Mouse (Mus musculus) G1E (cell line): Measurements from ENCODE around the gene Prkcb. TPM values are rescaled to one million over a fixed set of nuclear protein-coding genes. Genes with fewer than 3 reads are reported as not detected.

Experiments used
- ATAC-seq: 2 replicates; pipeline ENCODE4 v1.8.0; 2016; ENCODE audit warnings: mild to moderate bottlenecking; ENCODE audit not compliant: insufficient number of reproducible peaks, poor library complexity, low FRiP score, severe bottlenecking; ENCODE audit errors: extremely low read depth
- DNase-seq: peaks from one replicate; pipeline ENCODE4 v3.0.0; 2012; ENCODE audit warnings: low spot score
- H3K27me3 ChIP-seq: 2 replicates; pipeline ENCODE4 v1.6.1; 2012; ENCODE audit warnings: mild to moderate bottlenecking, low read length, inconsistent platforms; ENCODE audit not compliant: insufficient read depth
- H3K36me3 ChIP-seq: replicated peaks from 2 replicates; pipeline ENCODE3; 2012; ENCODE audit warnings: mild to moderate bottlenecking, inconsistent platforms
- H3K4me1 ChIP-seq: 2 replicates; pipeline ENCODE4 v1.6.1; 2012; ENCODE audit warnings: low read depth, low read length, inconsistent platforms, mixed read lengths; ENCODE audit not compliant: insufficient read depth
- H3K4me3 ChIP-seq: 2 replicates; pipeline ENCODE4 v1.5.1; 2012; ENCODE audit warnings: low read depth, mild to moderate bottlenecking, inconsistent platforms, low read length, moderate library complexity, mixed read lengths
- H3K9me3 ChIP-seq: replicated peaks from 2 replicates; pipeline ENCODE4 v1.6.1; 2012; ENCODE audit warnings: inconsistent platforms
- CTCF ChIP-seq: IDR thresholded peaks from 2 replicates; pipeline ENCODE4 v1.5.1; 2012; ENCODE audit warnings: low read depth, low read length, inconsistent platforms, mixed read lengths
- GATA1 ChIP-seq: IDR thresholded peaks from 2 replicates; pipeline ENCODE4 v1.6.1; 2012; ENCODE audit warnings: borderline replicate concordance, low read length, inconsistent platforms, mixed read lengths
- GATA2 ChIP-seq: IDR thresholded peaks from 2 replicates; pipeline ENCODE4 v1.6.1; 2012; ENCODE audit warnings: low read depth, low read length, inconsistent platforms, borderline replicate concordance
- POLR2AphosphoS5 ChIP-seq: IDR thresholded peaks from 2 replicates; pipeline ENCODE4 v1.6.1; 2012; ENCODE audit warnings: low read depth, low read length, inconsistent platforms; ENCODE audit not compliant: insufficient replicate concordance
- TAL1 ChIP-seq: conservative IDR thresholded peaks from 2 replicates; pipeline ENCODE4 v1.6.1; 2012; ENCODE audit warnings: low read depth, low read length, inconsistent platforms, mixed read lengths
- polyA plus RNA-seq: library from polyadenylated mRNA; stranded (reverse); fragments of >175 nt; gene quantifications from 2 replicates; pipeline ENCODE4 v1.2.3, GENCODE M21; 2012
- total RNA-seq, 2 experiments: library from RNA; stranded (forward) in 1 of 2; stranded (reverse) in 1 of 2; fragments of 200-1000 nt in 1 of 2; fragments of >200 nt in 1 of 2; fragmentation: Nextera tagmentation in 1 of 2; gene quantifications; 2 replicates each; pipeline ENCODE4 v1.2.3; 2014 to 2017

Gene Prkcb
- total and polyA plus RNA-seq, 3 experiments, result 0.55 TPM; not detected in 2

DNA sequence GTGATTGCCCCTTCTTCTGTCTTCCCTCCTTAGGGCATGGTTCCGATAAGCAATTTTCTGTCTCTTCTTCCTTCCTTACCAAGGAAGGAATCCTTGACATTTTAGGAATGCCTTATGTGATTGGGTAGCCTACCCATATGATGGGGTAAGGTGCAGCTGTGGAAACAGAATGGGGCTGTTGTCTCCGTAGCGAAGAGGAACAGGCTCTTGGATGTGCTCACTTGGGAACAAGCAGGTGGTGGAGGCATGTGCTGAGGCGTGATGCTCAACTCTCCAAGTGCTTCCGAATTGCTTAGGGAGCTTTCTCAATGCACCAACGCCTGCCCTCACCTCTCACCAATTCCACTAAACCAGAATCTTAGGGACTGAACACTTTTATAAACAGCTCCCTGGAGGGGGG lies 124.7 kb downstream of the Prkcb start:
- no peak for TF ChIP-seq GATA1
- TF ChIP-seq POLR2AphosphoS5, result no peak
- no peak for TF ChIP-seq CTCF
- TF ChIP-seq GATA2, result no peak
- TF ChIP-seq TAL1, result no peak
- no peaks in the 10 kb centered on the region for H3K4me1 ChIP-seq
- H3K27me3 ChIP-seq, result no peaks in the 10 kb centered on the region
- ATAC-seq, result no peak
- H3K4me3 ChIP-seq, result no peak overlapping the region
- no peaks in the 10 kb centered on the region for H3K36me3 ChIP-seq
- no peak for DNase-seq
- peaks cover 75% of the 10 kb centered on the region for H3K9me3 ChIP-seq

DNA sequence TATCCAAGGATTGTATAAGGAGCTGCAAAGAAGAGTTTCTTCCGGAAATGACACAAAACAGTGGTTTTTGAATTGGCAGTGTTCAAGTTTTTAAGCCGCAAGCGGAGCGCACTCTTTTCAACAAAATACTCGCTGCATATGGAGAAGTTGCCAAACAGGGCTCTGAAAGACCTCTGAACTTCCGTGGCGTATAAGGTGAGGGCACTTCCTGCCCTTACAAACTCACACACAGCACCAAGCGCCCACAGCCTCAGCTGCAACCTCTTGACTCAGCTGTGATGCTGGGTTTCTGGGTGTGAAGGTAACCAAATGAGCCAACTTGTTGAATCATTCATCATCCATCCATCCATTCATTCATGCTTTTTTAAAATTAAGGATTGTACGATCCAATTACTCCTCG lies 125.6 kb downstream of the Prkcb start:
- no peaks in the 10 kb centered on the region for H3K4me1 ChIP-seq
- peaks cover 76% of the 10 kb centered on the region for H3K9me3 ChIP-seq
- H3K4me3 ChIP-seq, result no peak overlapping the region
- no peak for TF ChIP-seq POLR2AphosphoS5
- TF ChIP-seq CTCF, result no peak
- TF ChIP-seq TAL1, result no peak
- TF ChIP-seq GATA1, result no peak
- TF ChIP-seq GATA2, result no peak
- DNase-seq (no peak), ATAC-seq (no peak)
- no peaks in the 10 kb centered on the region for H3K36me3 ChIP-seq
- H3K27me3 ChIP-seq, result no peaks in the 10 kb centered on the region

DNA sequence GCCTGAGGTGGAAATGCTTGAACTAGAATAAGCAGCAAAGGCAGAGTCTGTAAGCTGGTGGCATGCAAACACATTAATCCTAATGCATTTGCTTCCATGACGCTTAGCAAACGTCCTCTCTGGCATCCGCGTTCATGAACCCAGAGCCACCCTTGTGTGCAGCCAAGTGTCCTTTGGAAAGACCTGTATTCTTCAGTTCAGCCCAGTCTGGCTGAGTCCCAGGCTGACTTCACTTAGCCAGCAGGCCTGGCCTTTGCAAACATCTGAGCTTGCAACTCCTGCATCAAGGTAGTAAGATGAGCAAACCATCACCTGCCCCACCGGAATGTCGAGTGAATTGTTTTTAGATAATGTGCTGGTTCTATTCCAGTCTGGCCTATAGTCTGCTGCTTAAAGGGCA lies 126.1 kb downstream of the Prkcb start:
- H3K27me3 ChIP-seq, result no peaks in the 10 kb centered on the region
- no peaks in the 10 kb centered on the region for H3K36me3 ChIP-seq
- ATAC-seq, result no peak
- DNase-seq, result no peak
- no peak for TF ChIP-seq POLR2AphosphoS5
- TF ChIP-seq GATA1, result no peak
- no peak for TF ChIP-seq GATA2
- no peak for TF ChIP-seq TAL1
- H3K9me3 ChIP-seq, result peaks cover 75% of the 10 kb centered on the region
- no peak overlapping the region for H3K4me3 ChIP-seq
- no peaks in the 10 kb centered on the region for H3K4me1 ChIP-seq

DNA sequence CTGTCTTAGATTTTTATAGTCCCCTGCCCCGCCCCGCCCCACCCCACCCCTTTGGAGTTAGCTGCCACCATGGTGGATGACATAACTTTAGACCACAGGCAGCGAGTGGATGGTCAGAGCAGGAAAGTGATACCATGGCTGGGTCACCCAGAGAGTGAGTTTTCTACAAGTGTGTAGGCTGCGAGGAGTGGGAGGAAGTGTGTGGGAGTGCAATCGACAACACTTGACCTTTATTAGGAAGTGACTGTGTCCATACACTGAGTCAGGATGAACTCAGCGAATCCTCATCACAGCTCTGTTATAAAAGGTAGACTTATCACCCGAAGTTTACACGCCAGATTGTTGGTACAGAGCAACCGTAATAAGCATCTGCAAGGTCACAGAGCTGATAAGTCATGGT lies 126.8 kb downstream of the Prkcb start:
- no peak for DNase-seq
- Histone ChIP-seq H3K9me3 (peaks cover 68% of the 10 kb centered on the region), H3K27me3 (no peaks in the 10 kb centered on the region), H3K4me1 (no peaks in the 10 kb centered on the region), H3K36me3 (no peaks in the 10 kb centered on the region), H3K4me3 (no peak overlapping the region)
- TF ChIP-seq TAL1 (no peak), POLR2AphosphoS5 (no peak), CTCF (no peak)
- no peak for ATAC-seq

GRCm38 (mm10) chr7:122415904-122416303 lies 127.4 kb downstream of the Prkcb start:
- H3K36me3 ChIP-seq, result no peaks in the 10 kb centered on the region
- no peak for ATAC-seq
- H3K9me3 ChIP-seq, result peaks cover 66% of the 10 kb centered on the region
- H3K27me3 ChIP-seq, result no peaks in the 10 kb centered on the region
- no peaks in the 10 kb centered on the region for H3K4me1 ChIP-seq
- no peak for DNase-seq
- TF ChIP-seq CTCF (no peak), POLR2AphosphoS5 (no peak), GATA1 (no peak), TAL1 (no peak), GATA2 (no peak)
- no peak overlapping the region for H3K4me3 ChIP-seq

DNA sequence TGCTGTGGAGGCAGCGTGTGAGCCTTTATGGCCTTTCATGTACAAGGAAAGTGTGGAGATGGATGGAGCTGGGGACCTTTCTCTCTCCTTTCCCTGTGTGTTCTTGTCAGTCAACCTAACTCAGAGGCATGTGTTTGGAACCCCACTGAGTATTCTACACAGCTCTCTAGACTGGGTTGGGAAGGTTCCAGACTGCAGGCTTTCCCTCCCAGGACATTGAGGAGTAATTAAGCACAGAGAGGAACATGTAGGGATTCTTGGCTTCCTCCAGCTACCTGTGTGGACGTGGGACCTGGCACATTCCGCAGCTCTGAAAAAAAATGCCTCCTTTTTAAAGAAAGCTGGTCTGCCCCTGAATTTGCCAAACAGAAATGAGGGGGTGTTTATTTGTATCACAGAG lies 130.0 kb downstream of the Prkcb start:
- Histone ChIP-seq H3K27me3 (no peaks in the 10 kb centered on the region), H3K9me3 (peaks cover 54% of the 10 kb centered on the region), H3K36me3 (no peaks in the 10 kb centered on the region), H3K4me1 (no peaks in the 10 kb centered on the region), H3K4me3 (no peak overlapping the region)
- TF ChIP-seq CTCF, result no peak
- ATAC-seq, result no peak
- DNase-seq, result no peak

GRCm38 (mm10) chr7:122423816-122424215 lies 135.3 kb downstream of the Prkcb start:
- no peak for DNase-seq
- no peak for ATAC-seq
- Histone ChIP-seq H3K27me3 (no peaks in the 10 kb centered on the region), H3K4me1 (no peaks in the 10 kb centered on the region), H3K9me3 (peaks cover 46% of the 10 kb centered on the region), H3K36me3 (no peaks in the 10 kb centered on the region), H3K4me3 (no peak overlapping the region)
- TF ChIP-seq TAL1 (no peak), POLR2AphosphoS5 (no peak), GATA2 (no peak), CTCF (no peak), GATA1 (no peak)
